Mouse (Mus musculus) heart, embryonic 11.5 days (tissue): ENCODE data around the gene Gsc. TPM values are rescaled to one million over a fixed set of nuclear protein-coding genes. Genes with fewer than 3 reads are reported as not detected.

Experiments
- ATAC-seq: fragments of 200-750 bp; cut with Nextera tagmentation; replicated peaks from 2 replicates; pipeline ENCODE4 v1.8.0; 2017; ENCODE audit warnings: moderate library complexity; ENCODE audit not compliant: insufficient number of reproducible peaks, low FRiP score, low TSS enrichment
- H3K27ac ChIP-seq: fragments of 300-500 bp; sonication (generic); 2 replicates; pipeline ENCODE4 v1.5.1; 2014; ENCODE audit warnings: mild to moderate bottlenecking, low read depth, low read length
- H3K27me3 ChIP-seq: fragments of 300-500 bp; sonication (generic); 2 replicates; pipeline ENCODE4 v1.6.1; 2014; ENCODE audit warnings: mild to moderate bottlenecking, low read length, mixed read lengths; ENCODE audit not compliant: control insufficient read depth, insufficient read depth
- H3K36me3 ChIP-seq: fragments of 300-500 bp; sonication (generic); 2 replicates; pipeline ENCODE4 v1.6.1; 2014; ENCODE audit warnings: mild to moderate bottlenecking, low read length, moderate library complexity, mixed read lengths; ENCODE audit not compliant: control insufficient read depth, insufficient read depth
- H3K4me1 ChIP-seq: fragments of 300-500 bp; sonication (generic); 2 replicates; pipeline ENCODE4 v1.6.1; 2014; ENCODE audit warnings: low read length; ENCODE audit not compliant: control insufficient read depth, insufficient read depth
- H3K4me2 ChIP-seq: fragments of 300-500 bp; sonication (generic); 2 replicates; pipeline ENCODE4 v1.6.1; 2014; ENCODE audit warnings: mild to moderate bottlenecking, moderate library complexity
- H3K4me3 ChIP-seq: fragments of 300-500 bp; sonication (generic); 2 replicates; pipeline ENCODE4 v1.5.1; 2014; ENCODE audit warnings: low read depth, low read length
- H3K9ac ChIP-seq: fragments of 300-500 bp; sonication (generic); 2 replicates; pipeline ENCODE4 v1.6.1; 2014; ENCODE audit warnings: mild to moderate bottlenecking, low read depth, low read length, moderate library complexity
- H3K9me3 ChIP-seq: fragments of 300-500 bp; sonication (generic); replicated peaks from 2 replicates; pipeline ENCODE4 v1.6.1; 2016; ENCODE audit warnings: low read length; ENCODE audit not compliant: control insufficient read depth
- WGBS: fragments of 180-500 bp; shearing (Covaris S2); extraction: QIAGEN DNeasy Blood & Tissue Kit; methylation state at CpG from one replicate; pipeline ENCODE4 v1.1.7; 2014; ENCODE audit not compliant: insufficient replicate concordance; 5-methylcytosine and 5-hydroxymethylcytosine counted together
- polyA plus RNA-seq: library from polyadenylated mRNA; unstranded; fragments of >200 nt; fragmentation: Nextera tagmentation; extraction: Ambion mirVana; gene quantifications from 2 replicates; pipeline ENCODE4 v1.2.1, GENCODE M21; 2014

Gsc gene
- polyA plus RNA-seq, 1 experiment from 2014 or later, result 1.5 TPM

GRCm38 (mm10) chr12:104422615-104423392 is 50.3 kb downstream of the Gsc start:
- Histone ChIP-seq H3K9me3 (no peaks in the 10 kb centered on the region), H3K4me1 (no peaks in the 10 kb centered on the region), H3K4me3 (no peak overlapping the region), H3K27me3 (peaks cover 14% of the 10 kb centered on the region), H3K27ac (no peak overlapping the region), H3K36me3 (no peaks in the 10 kb centered on the region), H3K9ac (no peak overlapping the region), H3K4me2 (no peak overlapping the region)
- ATAC-seq, result peak; percentile 60; the same call in 1 of the 2 replicates
- WGBS, result 71% methylated on average over 11 of the region's 11 CpGs

Other genes starting within 250 kb of the Gsc start
- gene Serpina3g, start 237.1 kb downstream of the Gsc start, polyA plus RNA-seq, result 1.0 and 1.1 TPM in 2 replicates
- gene Serpina3i, start 210.2 kb downstream of the Gsc start, polyA plus RNA-seq, result not detected in 2 replicates
- not detected in 2 replicates for gene Serpina3j, start 158.8 kb downstream of the Gsc start, polyA plus RNA-seq
- not detected in 2 replicates for gene Serpina3k, start 134.8 kb downstream of the Gsc start, polyA plus RNA-seq
- gene Serpina3m, start 134.8 kb downstream of the Gsc start, polyA plus RNA-seq, result not detected in 2 replicates
- 0.24 TPM in 1 of 2 replicates, not detected in the other for gene Serpina3n, start 66.6 kb downstream of the Gsc start, polyA plus RNA-seq